Mouse (Mus musculus) liver, embryonic 15.5 days (tissue): ENCODE data around the gene Trabd. TPM values are rescaled to one million over a fixed set of nuclear protein-coding genes. Genes with fewer than 3 reads are reported as not detected.

Experiments used
- ATAC-seq: fragments of 200-750 bp; cut with Nextera tagmentation; 2 replicates; pipeline ENCODE4 v1.8.0; 2017; ENCODE audit warnings: moderate number of reproducible peaks, mild to moderate bottlenecking, moderate library complexity; ENCODE audit not compliant: insufficient read depth
- H3K27ac ChIP-seq: fragments of 300-500 bp; sonication (generic); replicated peaks from 2 replicates; pipeline ENCODE4 v1.5.1; 2015; ENCODE audit warnings: mild to moderate bottlenecking, inconsistent platforms
- H3K27me3 ChIP-seq: fragments of 300-500 bp; sonication (generic); 2 replicates; pipeline ENCODE4 v1.6.1; 2015; ENCODE audit warnings: mild to moderate bottlenecking, inconsistent platforms
- H3K36me3 ChIP-seq: fragments of 300-500 bp; sonication (generic); replicated peaks from 2 replicates; pipeline ENCODE4 v1.6.1; 2015; ENCODE audit warnings: moderate library complexity, mild to moderate bottlenecking, inconsistent platforms
- H3K4me1 ChIP-seq: fragments of 300-500 bp; sonication (generic); replicated peaks from 2 replicates; pipeline ENCODE4 v1.6.1; 2015; ENCODE audit warnings: inconsistent platforms
- H3K4me2 ChIP-seq: fragments of 300-500 bp; sonication (generic); 2 replicates; pipeline ENCODE4 v1.6.1; 2015; ENCODE audit warnings: moderate library complexity, mild to moderate bottlenecking, inconsistent platforms
- H3K4me3 ChIP-seq: fragments of 300-500 bp; sonication (generic); replicated peaks from 2 replicates; pipeline ENCODE4 v1.5.1; 2015; ENCODE audit warnings: mild to moderate bottlenecking, inconsistent platforms
- H3K9ac ChIP-seq: fragments of 300-500 bp; sonication (generic); 2 replicates; pipeline ENCODE4 v1.6.1; 2015; ENCODE audit warnings: moderate library complexity, mild to moderate bottlenecking, inconsistent platforms
- H3K9me3 ChIP-seq: fragments of 300-500 bp; sonication (generic); replicated peaks from 2 replicates; pipeline ENCODE4 v1.6.1; 2016; ENCODE audit warnings: inconsistent platforms
- WGBS: fragments of 180-500 bp; shearing (Covaris S2); methylation state at CpG from one replicate; pipeline ENCODE4 v1.1.7; 2015; ENCODE audit warnings: mixed read lengths; ENCODE audit not compliant: insufficient replicate concordance; 5-methylcytosine and 5-hydroxymethylcytosine counted together
- polyA plus RNA-seq: library from polyadenylated mRNA; unstranded; fragments of >200 nt; fragmentation: Nextera tagmentation; extraction: Ambion mirVana; gene quantifications from 2 replicates; pipeline ENCODE4 v1.2.1, GENCODE M21; 2015

Gene Trabd
- polyA plus RNA-seq, 1 experiment from 2014 or later = 19.2 TPM

DNA sequence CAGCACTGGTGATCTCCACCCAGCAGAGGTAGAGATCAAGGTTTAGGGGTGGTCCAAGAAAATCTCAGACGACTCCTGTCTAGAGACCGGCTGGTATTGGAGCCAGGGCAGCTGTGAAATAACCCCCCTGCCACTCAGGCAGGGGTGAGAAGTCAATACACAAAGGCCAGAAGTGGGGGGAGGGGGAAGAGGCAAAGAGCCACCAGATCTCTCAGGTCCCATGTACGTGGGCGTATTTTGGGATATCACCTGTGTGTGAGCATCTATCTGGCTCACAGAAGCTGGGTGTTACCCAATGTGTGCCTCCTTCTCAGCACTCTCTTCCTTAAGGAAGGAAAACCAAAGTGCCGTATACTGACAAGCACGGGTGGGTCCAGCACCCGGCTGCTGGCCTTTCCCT is 11.9 kb upstream of the Trabd start:
- peaks cover 96% of the 10 kb centered on the region for H3K27me3 ChIP-seq
- H3K4me3 ChIP-seq = no peak overlapping the region
- H3K4me2 ChIP-seq = no peak overlapping the region
- H3K36me3 ChIP-seq = no peaks in the 10 kb centered on the region
- ATAC-seq = no peak
- peaks cover 8% of the 10 kb centered on the region for H3K4me1 ChIP-seq
- H3K27ac ChIP-seq = no peak overlapping the region
- WGBS = 61% methylated on average over 7 of the region's 7 CpGs
- no peaks in the 10 kb centered on the region for H3K9me3 ChIP-seq
- H3K9ac ChIP-seq = no peak overlapping the region

DNA sequence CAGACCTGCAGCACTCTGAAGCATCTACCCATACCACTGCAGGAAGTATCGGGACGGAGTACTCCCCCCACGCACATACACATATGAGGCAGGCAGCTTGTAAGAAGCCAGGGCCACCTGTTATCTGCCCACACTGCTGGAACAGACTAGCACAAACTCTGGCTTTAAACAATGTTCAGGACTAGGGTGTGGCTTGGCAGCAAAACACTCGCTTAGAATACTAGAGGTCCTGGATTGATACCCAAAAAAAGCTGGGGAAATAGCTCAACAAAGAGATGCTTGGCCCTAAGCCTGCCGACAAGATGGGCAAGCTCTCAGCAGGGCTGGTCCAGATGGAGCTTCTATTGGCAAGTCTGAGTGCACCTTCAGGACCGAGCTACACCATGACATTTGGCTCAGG is 11.4 kb upstream of the Trabd start:
- no peak overlapping the region for H3K9ac ChIP-seq
- no peak overlapping the region for H3K27ac ChIP-seq
- H3K4me2 ChIP-seq = no peak overlapping the region
- no peaks in the 10 kb centered on the region for H3K36me3 ChIP-seq
- 48% methylated on average over 6 of the region's 6 CpGs for WGBS
- peaks cover 8% of the 10 kb centered on the region for H3K4me1 ChIP-seq
- no peaks in the 10 kb centered on the region for H3K9me3 ChIP-seq
- H3K4me3 ChIP-seq = no peak overlapping the region
- H3K27me3 ChIP-seq = peaks cover 96% of the 10 kb centered on the region
- ATAC-seq = no peak

DNA sequence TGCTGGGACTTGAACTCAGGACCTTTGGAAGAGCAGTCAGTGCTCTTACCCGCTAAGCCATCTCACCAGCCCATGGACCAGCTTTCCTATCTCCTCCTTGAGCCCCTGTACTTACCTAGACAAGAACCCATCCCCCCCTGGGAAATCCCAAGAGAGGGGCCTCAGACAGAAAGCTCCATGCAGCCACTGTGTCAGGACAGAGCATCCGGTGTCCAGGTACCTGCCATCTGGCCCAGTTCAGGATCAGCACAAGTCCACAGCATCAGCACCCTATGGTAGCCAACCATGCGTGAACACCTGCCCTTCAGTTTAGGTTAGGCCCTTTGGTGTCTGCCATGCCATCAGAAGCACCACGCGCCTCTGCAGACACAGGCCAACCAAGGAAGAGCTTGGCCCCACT is 10.0 kb upstream of the Trabd start:
- H3K27me3 ChIP-seq = peaks cover 96% of the 10 kb centered on the region
- H3K36me3 ChIP-seq = no peaks in the 10 kb centered on the region
- H3K4me2 ChIP-seq = no peak overlapping the region
- 73% methylated on average over 5 of the region's 5 CpGs for WGBS
- no peak overlapping the region for H3K27ac ChIP-seq
- ATAC-seq = no peak
- H3K9me3 ChIP-seq = no peaks in the 10 kb centered on the region
- no peak overlapping the region for H3K4me3 ChIP-seq
- peaks cover 3% of the 10 kb centered on the region for H3K4me1 ChIP-seq
- H3K9ac ChIP-seq = no peak overlapping the region

DNA sequence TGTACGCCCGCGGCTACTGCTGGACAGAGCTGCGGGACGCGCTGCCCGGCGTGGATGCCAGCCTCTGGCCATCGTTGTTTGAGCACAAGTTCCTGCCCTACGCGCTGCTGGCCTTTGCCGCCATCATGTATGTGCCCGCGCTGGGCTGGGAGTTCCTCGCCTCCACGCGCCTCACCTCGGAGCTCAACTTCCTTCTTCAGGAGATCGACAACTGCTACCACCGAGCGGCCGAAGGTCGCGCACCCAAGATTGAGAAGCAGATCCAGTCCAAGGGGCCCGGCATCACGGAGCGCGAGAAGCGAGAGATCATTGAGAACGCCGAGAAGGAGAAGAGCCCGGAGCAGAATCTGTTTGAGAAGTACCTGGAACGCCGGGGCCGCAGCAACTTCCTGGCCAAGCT is 7.3 kb upstream of the Trabd start:
- no peak for ATAC-seq
- no peak overlapping the region; the same call in 1 of the 2 replicates for H3K4me2 ChIP-seq

DNA sequence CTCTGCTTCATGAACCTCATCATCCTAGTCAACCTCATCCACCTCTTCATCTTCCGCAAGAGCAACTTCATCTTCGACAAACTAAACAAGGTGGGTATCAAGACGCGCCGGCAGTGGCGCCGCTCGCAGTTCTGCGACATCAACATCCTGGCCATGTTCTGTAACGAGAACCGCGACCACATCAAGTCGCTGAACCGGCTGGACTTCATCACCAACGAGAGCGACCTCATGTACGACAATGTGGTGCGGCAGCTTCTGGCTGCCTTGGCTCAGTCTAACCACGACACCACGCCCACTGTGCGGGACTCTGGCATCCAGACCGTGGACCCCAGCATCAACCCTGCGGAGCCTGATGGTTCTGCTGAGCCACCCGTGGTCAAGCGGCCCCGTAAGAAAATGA is 6.7 kb upstream of the Trabd start:
- no peak overlapping the region for H3K9ac ChIP-seq
- no peaks in the 10 kb centered on the region for H3K36me3 ChIP-seq

More for the DNA sequence above, 7.3 kb upstream of the Trabd start:
- WGBS = 15% methylated on average over 35 of the region's 35 CpGs
- Histone ChIP-seq H3K27ac (no peak overlapping the region), H3K9me3 (no peaks in the 10 kb centered on the region), H3K36me3 (no peaks in the 10 kb centered on the region), H3K4me1 (no peaks in the 10 kb centered on the region; the same call in 1 of the 2 replicates), H3K27me3 (peaks cover 93% of the 10 kb centered on the region), H3K4me3 (no peak overlapping the region), H3K9ac (no peak overlapping the region)

DNA sequence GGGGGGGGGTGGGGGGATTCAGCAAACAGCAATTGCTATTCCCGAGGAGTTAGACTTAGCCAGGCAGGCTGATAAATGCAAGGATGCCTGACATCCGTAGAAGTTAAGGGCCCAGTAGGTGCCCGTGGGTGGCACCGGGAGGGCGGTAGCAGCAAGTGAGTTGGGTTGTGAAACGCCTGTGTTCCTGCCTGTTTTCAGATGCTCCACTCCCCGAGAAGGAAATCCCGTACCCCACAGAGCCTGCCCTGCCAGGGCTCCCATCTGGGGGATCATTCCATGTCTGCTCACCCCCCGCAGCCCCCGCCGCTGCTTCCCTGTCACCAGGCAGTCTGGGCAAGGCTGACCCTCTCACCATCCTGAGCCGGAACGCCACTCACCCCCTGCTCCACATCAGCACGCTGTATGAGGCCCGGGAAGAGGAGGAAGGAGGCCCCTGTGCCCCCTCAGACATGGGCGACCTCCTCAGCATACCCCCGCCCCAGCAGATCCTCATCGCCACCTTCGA is 5.5 kb upstream of the Trabd start:
- Histone ChIP-seq H3K27ac (no peak overlapping the region), H3K4me2 (no peak overlapping the region), H3K4me1 (peaks cover under 1% of the 10 kb centered on the region; the same call in 1 of the 2 replicates), H3K4me3 (no peak overlapping the region), H3K9ac (no peak overlapping the region), H3K27me3 (peaks cover 83% of the 10 kb centered on the region), H3K36me3 (no peaks in the 10 kb centered on the region), H3K9me3 (no peaks in the 10 kb centered on the region)
- WGBS = 60% methylated on average over 19 of the region's 19 CpGs
- no peak for ATAC-seq

More for the DNA sequence above, 6.7 kb upstream of the Trabd start:
- WGBS = 25% methylated on average over 26 of the region's 26 CpGs
- no peak for ATAC-seq
- Histone ChIP-seq H3K27ac (no peak overlapping the region), H3K27me3 (peaks cover 93% of the 10 kb centered on the region), H3K4me1 (no peaks in the 10 kb centered on the region; the same call in 1 of the 2 replicates), H3K4me3 (no peak overlapping the region), H3K4me2 (no peak overlapping the region), H3K9me3 (no peaks in the 10 kb centered on the region)

DNA sequence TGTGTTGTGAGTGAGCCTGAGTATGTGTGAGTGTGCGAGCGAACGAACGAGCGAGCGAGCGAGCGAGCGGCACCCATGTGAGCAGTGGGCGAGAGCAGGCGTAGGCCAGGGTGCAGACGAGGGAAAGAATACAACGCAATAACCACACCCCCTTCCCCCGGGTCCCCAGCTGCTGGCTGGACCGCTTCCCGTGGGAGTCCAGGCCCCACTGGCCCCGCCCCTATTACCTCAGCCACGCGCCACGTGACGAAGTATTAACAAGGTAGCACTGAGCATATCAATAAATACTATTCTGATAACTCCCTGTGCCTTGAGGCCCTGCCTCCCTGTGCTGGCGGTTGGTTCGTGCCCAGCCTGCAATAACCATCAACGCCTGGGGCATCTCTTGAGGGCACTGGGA is 4.3 kb upstream of the Trabd start:
- peaks cover 73% of the 10 kb centered on the region for H3K27me3 ChIP-seq
- 67% methylated on average over 24 of the region's 24 CpGs for WGBS
- ATAC-seq = no peak

DNA sequence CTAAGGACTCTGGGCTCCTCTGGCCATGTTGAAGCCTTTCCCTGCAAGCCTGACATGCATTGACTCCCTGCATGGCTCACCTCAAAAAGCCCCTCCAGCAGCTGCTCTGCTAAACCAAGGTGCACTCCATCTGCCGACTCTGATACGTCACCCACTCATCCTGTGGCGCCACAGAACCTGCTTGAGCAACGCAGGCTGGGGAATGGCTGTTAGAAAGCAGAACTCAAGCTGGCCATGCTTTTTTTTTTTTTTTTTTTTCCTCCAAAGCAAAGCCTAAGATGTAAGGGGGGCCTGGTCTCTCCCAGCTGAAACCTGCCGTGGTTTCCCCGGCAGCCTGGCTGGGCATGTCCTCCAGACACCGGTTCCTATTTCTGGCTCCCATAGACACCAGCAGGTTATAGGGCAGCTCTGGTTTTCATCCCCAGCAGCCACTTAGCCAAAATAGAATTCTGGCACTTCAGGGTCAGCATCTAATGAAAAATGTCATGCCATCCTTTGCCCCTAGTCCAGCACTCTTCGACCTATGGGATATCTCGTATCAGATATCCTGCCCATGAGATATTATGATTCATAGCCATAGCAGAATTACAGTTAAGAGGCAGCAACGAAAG is 826 bp upstream of the Trabd start:
- peaks cover 38% of the 10 kb centered on the region for H3K27me3 ChIP-seq
- H3K4me2 ChIP-seq = no peak overlapping the region
- H3K27ac ChIP-seq = no peak overlapping the region
- no peak for ATAC-seq
- H3K9ac ChIP-seq = no peak overlapping the region
- no peaks in the 10 kb centered on the region for H3K36me3 ChIP-seq
- H3K4me1 ChIP-seq = peaks cover 42% of the 10 kb centered on the region
- WGBS = 44% methylated on average over 10 of the region's 10 CpGs
- H3K4me3 ChIP-seq = no peak overlapping the region
- no peaks in the 10 kb centered on the region for H3K9me3 ChIP-seq

More for the DNA sequence above, 4.3 kb upstream of the Trabd start:
- Histone ChIP-seq H3K4me1 (peaks cover 13% of the 10 kb centered on the region), H3K4me3 (no peak overlapping the region), H3K9ac (no peak overlapping the region), H3K36me3 (no peaks in the 10 kb centered on the region), H3K9me3 (no peaks in the 10 kb centered on the region), H3K27ac (no peak overlapping the region), H3K4me2 (no peak overlapping the region)

DNA sequence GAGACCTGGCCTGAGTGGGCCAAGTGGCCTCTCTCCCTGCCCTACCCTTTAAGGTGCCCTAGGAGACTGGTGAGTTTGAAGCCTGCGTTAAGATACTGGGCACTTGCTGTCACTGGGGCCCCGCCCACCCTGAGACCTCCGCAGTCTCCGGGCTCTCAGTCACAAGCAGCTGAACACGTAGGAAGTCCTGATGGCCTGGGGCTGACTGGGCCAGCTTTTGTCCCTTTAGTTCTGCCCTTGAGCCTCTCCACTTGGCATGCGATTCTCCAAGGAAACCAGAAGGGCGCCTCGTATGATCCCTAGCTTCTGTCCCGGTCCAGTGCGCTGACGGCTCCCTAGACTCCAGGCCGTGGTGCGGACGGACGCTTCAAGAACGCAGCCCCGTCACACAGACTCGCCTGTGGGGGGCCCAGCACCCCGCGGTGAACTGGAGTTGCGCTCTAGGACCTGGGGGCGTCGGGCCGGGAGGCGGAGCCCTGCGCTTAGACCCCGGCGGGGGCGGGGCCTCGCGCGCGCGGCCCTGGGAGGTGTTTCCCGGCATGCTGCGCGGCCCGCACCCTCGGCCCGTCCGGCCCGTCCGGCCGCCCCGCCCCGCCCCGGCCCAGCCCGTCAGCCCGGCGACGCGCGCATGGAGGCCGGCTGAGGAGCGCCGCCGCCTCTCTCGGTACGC is 689 bp downstream of the Trabd start:
- peaks cover 42% of the 10 kb centered on the region for H3K4me1 ChIP-seq
- peak overlapping the region; percentile 85 for H3K4me2 ChIP-seq
- H3K27ac ChIP-seq = peak overlapping the region; percentile 64
- WGBS = under 1% methylated on average over 54 of the region's 59 CpGs
- peaks cover 23% of the 10 kb centered on the region for H3K27me3 ChIP-seq
- H3K4me3 ChIP-seq = peak overlapping the region; percentile 78
- H3K36me3 ChIP-seq = 0 out of 2 replicates have a peak, but pooled peaks cover 6% of the 10 kb centered on the region
- H3K9ac ChIP-seq = peak overlapping the region; percentile 72
- H3K9me3 ChIP-seq = no peaks in the 10 kb centered on the region
- ATAC-seq = peak; percentile 87

DNA sequence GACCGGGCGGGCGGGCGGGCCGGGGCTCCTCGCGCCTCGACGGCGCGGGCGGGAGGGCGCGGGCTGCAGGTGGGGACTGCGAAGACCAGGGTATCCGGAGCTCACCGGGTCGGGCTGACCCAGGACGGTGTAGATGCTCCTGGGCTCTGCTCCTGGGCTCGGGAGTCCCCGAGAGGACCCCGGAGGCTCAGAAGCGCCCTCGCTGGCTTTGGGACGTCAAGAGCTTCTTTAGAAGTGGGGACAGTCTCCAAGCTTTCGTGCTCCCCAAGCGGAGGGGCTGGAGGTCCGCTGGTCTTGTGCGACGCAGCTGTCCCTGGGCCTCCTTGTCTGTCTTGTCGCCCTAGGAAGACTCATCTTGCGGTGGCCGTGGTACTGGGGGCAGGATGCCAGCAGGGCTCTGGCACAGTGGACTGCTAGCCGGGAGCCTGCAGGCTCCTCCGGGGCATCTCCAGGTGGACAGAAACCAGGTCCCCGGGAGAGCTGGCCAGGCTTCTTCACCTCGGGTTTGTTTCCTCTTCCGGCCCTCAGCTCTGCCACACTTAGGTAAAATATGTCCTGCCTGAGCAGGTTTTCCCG is 1.3 kb downstream of the Trabd start:
- WGBS = under 1% methylated on average over 33 of the region's 39 CpGs
- H3K9ac ChIP-seq = peak overlapping the region; percentile 72
- peak overlapping the region; percentile 78 for H3K4me3 ChIP-seq
- H3K9me3 ChIP-seq = no peaks in the 10 kb centered on the region
- peaks cover 7% of the 10 kb centered on the region; the same call in 1 of the 2 replicates for H3K36me3 ChIP-seq
- H3K4me1 ChIP-seq = peaks cover 42% of the 10 kb centered on the region
- H3K27ac ChIP-seq = peak overlapping the region; percentile 64
- H3K4me2 ChIP-seq = peak overlapping the region; percentile 85
- H3K27me3 ChIP-seq = peaks cover 18% of the 10 kb centered on the region; the same call in 1 of the 2 replicates
- peak; percentile 34; the same call in 1 of the 2 replicates for ATAC-seq

DNA sequence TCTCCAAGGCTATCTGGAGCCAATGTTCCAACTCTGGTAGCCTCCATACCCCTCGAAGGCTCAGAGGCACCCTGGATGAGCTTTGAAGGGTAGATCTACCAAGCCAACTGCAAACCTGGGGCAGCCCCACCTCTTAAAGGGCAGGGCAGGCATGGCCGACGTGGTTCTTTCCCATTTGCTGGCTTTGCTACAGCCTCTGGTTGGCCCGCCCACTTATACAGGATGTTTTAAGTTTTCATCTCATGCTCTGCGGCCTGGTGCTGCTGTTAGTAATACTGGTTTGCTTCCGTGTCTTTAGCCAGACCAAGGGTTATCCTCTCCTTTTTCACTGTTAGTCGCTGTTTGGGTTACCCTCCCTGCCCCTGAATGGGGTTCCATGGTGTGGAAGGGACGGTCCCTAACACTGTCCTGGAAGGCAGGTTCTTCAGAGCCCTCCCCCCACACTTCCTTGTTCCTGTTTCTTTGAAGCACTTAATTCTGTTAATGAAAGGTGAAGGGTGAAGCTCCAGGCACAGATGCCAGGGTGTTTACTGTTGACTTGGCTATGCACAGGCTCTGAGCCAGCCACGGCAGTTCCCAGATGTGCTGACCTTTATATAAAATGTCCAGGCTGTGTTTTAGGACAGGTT is 3.4 kb downstream of the Trabd start:
- Histone ChIP-seq H3K27ac (no peak overlapping the region; the same call in none of the 2 replicates), H3K27me3 (no peaks in the 10 kb centered on the region; the same call in 1 of the 2 replicates), H3K9ac (peak overlapping the region; percentile 17; the same call in 1 of the 2 replicates), H3K36me3 (peaks cover 22% of the 10 kb centered on the region), H3K4me1 (peaks cover 42% of the 10 kb centered on the region), H3K4me3 (peak overlapping the region; percentile 33), H3K9me3 (no peaks in the 10 kb centered on the region), H3K4me2 (peak overlapping the region; percentile 85)
- WGBS = 31% methylated on average over 9 of the region's 9 CpGs
- no peak for ATAC-seq
